Mouse (Mus musculus) testis, postnatal 10 days (tissue): ENCODE measurements around the gene Smim5.
A peak's percentile ranks its signal among the peaks of the same experiment; 100 is the strongest.

Experiments used
- DNase-seq: peaks from one replicate; pipeline ENCODE4 v3.0.0; 2021; ENCODE audit warnings: low spot score

Gene Smim5

DNA sequence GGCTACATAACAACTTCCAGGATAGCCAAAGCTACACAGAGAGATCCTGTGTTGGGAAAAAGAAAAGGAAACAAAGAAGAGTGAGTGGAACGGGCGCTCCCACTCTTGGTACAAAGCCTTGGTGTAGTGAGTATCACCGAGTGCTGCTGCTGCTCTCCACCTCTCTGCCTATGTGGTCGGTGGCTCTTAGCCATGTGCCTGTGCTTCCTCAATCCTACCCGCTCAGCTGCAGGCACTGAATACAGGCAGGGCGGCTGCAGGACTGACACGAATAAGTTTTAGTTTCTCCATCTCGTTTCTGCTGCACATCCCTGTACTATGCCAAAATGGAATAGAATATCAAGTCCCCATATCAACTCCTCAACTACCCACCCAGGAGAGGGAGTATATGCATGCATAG, 29.3 kb downstream of the Smim5 start:
- DNase-seq, result no peak

DNA sequence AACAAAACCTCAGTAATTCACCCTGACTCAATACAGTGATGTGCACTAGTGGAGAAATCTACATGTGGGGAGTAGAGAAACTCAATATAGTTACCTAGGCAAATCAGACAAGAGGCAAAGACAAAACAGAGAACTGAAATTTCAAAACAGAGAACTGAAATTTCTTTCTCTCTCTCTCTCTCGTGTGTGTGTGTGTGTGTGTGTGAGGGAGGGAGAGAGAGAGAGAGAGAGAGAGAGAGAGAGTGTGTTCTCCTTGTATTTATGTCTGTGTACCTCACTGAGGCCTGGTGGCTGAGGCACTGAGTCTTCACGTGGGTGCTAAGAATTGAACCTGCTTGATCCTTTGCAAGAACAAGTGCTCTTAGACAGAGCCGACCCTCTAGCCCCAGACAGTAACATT, 30.1 kb downstream of the Smim5 start:
- DNase-seq, result no peak

DNA sequence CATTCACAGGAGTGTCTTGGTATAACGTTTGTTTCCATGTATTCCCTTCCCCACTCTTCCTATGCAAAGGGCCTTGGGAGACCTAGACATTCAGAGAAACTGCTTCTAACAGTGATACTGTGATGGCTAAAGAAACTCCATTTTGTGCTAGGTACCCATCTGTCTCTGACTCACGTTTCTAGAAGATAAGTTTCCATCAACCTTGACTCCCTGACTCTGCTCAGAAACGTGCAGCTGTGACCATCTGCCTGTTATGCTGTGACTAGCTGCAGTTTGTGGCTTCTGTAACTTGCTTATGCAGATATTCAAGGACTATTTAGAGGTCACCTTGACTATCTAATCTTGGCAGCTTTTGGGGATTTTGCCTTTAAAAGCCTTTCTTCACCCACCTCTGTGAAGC, 31.5 kb downstream of the Smim5 start:
- DNase-seq, result no peak

DNA sequence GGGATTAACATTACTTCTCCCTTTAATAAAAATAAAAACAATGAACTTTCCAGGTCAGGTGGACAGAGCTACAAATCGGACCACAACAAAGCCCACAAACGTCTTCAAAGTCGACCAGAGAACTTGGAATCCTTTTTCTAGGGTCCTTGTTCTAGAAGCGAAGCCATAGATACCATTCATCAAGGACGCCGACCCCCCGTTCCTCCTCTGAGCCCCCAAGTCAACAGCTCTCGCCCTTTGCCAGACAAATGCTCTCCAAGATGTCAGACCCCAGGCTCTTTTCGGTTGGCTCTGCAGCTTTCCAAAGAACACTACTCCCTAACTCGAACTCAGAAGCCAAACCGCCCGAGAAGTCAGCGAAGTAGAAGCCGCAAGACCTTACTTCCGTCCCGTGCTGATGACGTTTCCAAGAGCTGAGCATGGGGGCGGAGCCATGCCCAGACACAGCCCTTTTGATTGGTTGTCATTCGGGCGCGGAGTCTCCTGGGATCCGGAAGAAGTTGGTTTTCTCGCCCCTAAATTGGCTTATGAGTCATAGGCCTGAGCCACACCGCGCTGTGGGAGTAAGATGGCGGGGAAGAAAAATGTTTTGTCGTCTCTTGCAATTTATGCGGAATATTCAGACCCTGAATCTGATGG, 33.5 kb downstream of the Smim5 start, which contains the start of the genes Sap30bp and Recql5:
Gene Sap30bp, plus strand, starts transcription at position 175 of the 639 bp plus-strand sequence.
Gene Recql5, minus strand, starts transcription at position 370 of the 639 bp plus-strand sequence.
- peak; percentile 97 for DNase-seq

DNA sequence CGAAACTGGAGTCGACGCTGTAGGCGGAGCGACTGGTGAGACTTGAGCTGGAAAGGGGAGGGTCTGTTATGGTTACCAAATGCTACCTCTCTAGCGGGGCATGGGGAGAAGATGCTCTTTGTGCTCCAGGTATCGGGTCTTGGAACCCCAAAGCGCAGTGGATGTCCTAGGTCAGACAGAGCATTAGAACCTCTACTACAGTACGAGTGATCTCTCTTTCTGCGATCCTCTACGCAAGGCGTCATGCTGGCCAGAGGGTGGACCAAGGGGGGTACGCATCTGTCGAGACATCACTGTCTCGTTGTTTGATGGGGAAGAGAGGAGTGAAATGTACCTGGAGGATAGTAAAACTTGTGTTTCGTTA, 34.0 kb downstream of the Smim5 start:
- no peak for DNase-seq

DNA sequence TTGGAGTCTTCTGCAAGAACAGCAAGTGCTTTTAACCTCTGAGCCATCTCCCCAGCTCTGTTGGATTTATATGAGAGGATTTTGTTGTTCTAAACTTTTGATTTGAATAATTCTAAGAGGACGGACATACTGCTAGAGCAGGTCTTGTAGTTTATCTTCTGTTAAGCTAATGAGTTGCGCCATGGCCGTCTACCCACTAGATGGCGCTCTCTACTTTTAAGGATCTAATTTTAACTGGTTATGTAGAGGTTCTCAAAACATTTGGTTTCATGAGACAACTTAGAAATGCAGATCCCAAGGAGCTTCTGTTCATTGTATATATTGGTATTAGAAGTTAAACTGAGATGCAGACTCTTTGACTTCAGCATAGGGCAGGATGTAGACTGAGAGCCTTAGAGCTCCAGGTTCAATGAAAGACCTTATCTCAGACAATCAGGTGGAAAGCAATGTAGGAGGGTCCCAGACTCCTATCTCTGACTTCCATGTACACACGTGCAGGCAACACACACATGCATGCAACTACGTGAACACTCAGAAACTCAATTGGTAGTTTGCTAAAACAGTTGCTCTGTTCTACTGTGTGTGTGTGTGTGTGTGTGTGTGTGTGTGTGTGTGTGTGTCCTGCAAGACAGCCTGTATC, 40.0 kb downstream of the Smim5 start:
- DNase-seq, result peak; percentile 77

DNA sequence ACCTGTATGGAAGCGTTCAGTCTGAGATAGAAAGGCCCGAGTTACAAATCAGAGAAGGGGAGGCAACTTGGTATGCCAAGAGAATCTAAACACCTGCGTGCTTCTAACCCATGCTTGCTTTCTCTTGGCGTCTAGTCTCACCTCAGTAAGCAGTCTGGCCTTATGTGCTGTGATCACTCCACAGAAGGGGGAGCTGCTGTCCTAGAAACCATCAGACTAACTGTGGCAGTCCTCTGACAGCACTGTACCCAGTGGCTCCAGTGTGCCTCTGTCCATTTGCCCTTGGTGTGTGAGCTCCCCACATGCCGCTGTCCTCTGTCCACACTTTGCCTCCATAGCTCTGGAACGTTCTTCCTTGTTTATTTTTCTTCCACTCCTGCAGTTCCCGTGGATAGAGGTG, 42.2 kb downstream of the Smim5 start:
- no peak for DNase-seq

DNA sequence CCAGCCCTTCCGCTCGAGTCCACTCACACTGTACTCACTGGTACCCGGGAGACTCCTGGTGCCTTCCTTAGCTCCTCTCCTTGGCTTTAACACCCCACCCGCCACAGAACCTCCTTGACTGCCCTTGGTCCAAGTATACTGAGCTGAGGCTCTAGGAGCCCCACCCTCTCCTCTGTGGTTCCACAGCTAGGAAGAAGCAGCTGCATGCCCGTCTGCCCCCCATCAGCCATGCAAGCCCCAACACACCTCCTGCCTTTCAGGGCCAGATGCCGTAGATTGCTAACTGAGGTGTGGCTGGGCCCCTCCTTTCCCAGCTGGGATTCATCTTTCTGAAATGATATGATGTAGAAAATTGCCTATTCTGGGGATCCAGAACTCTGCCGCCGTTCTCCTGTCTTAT, 45.5 kb downstream of the Smim5 start:
- DNase-seq, result no peak

DNA sequence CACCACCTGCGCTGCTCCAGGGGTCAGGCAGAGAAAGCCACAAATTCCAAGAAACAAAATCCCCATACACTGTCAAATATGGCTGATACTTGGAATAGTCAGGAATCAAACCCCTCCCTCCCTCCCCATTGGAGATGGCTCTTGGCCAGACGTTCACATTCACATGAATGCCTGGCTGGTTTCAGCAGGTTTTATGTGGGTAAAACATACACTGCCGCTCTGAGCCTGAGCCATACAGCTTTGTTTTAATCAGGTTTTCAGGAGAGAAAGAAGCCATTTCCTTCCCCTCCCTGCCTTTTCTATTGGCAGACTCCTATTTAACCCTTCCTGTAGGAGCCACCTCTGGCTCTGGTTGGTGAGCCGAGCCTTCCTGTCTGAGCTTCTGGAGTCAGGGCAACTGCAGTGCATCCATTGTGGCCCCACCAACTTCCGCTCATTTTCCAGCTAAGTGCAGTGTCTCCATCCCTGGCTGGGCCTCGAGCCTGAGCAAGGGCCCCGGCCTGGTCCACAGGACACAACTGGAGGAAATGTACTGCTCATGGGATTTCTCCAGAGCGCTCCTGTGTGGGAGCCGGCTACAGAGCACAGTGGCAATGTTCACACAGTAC, 46.6 kb downstream of the Smim5 start:
- no peak for DNase-seq

DNA sequence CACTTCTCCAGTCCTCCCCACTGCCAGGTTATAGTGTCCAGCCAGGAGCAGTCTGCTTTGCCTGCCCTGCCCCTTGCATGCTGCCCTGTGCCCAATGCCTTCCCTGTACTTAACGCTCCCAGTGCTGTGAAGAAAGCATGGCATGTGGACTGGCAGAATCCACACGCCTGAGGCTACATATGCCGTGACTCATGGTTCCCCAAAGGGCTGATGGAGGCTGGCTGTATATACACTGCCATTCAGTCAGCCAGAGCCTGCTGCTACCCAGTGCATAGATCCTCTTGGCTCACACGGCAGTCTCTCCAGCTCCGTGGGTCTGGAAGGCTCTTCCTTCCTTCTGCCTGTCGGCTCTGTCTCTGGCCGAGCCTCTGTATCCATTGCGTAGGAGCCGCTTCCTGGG, 48.5 kb downstream of the Smim5 start:
- DNase-seq, result no peak

DNA sequence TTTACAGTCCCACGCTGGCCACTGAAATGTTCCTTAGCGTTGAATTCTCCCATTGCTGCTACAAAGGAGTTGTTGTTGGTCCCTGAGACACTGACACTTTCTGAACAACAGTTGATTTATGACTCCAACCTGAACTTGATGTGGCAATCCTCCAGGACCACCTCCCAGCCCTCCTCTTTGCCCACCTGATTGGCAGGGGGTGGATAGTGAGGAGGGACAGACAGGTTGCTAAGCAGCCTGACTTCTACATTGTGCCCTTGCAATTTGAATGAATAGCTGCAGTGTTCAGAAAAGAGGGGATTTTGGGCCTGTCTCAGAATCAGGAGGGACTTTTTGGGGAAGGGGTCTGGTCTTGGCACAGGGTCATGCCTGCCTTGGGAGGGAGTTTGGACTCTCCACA, 51.0 kb downstream of the Smim5 start:
- no peak for DNase-seq

DNA sequence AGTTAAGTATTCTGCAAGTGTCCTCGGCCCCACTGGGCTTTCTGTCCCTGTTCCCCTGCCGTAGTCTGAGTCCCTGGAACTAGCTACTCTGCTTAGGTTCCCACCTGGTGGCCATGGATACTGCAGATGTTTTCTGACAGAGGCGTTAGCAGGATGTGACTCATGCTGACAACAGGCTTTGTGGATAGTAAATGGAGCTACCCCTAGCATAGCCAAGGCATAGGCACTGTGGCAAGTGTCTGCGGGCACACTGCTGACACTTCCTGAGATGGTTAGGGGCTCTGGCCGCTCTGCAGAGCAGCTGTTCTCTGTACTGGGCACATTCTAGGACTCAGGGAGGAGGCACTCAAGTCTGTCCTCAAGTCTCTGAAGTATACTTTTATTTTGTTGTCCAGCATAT, 54.9 kb downstream of the Smim5 start:
- no peak for DNase-seq

DNA sequence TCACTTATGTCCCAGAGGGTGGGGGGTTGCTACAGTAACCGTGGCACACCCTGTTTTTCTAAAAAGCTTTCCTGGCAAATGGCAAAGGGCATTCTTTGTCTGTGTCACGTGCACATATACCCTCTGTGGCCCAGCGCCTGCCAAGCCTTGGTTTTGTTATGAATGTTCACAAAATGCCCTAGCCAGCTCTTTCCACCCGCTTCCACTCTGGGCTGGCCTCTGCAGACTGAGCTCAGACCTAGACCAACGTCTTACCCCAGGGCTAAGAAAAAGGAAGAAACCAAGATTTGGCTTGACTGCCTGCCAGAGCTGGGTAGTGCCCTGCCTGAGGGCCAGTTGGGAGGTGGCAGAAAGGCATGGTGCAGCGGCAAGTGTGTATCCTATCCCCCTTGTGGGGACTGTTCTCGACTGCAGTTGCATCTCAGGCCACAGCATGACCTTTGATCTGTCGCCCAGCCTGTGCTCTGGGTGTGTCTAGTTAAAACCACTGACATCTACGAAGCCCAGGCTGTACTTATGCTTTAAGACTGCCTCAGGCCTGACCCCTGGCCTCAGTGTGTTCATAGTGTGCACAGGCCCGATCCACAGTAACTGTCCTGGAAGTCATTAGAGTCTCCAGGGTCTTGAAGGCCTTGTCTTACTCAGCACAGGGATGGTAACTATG, 55.6 kb downstream of the Smim5 start:
- no peak for DNase-seq
